Mouse (Mus musculus) stomach, postnatal 0 days (tissue): Measurements from ENCODE around the gene Gpr155. TPM values are rescaled to one million over a fixed set of nuclear protein-coding genes. Genes with fewer than 3 reads are reported as not detected.

Source experiments
- ATAC-seq: fragments of 200-750 bp; cut with Nextera tagmentation; 2 replicates; pipeline ENCODE4 v1.8.0; 2017; ENCODE audit not compliant: low FRiP score, low TSS enrichment
- DNase-seq: peaks from one replicate; pipeline ENCODE4 v3.0.0-alpha.2; 2016; ENCODE audit warnings: low spot score
- H3K27ac ChIP-seq: fragments of 300-500 bp; sonication (generic); replicated peaks from 2 replicates; pipeline ENCODE4 v1.5.1; 2014; ENCODE audit warnings: mild to moderate bottlenecking, control low read depth
- H3K27me3 ChIP-seq: fragments of 300-500 bp; sonication (generic); 2 replicates; pipeline ENCODE4 v1.6.1; 2014; ENCODE audit warnings: low read length; ENCODE audit not compliant: control insufficient read depth, insufficient read depth
- H3K36me3 ChIP-seq: fragments of 300-500 bp; sonication (generic); 2 replicates; pipeline ENCODE4 v1.6.1; 2014; ENCODE audit warnings: low read length, mixed read lengths; ENCODE audit not compliant: control insufficient read depth, insufficient read depth
- H3K4me1 ChIP-seq: fragments of 300-500 bp; sonication (generic); replicated peaks from 2 replicates; pipeline ENCODE4 v1.6.1; 2014; ENCODE audit warnings: antibody characterized with exemption; ENCODE audit not compliant: control insufficient read depth, insufficient read depth
- H3K4me2 ChIP-seq: fragments of 300-500 bp; sonication (generic); replicated peaks from 2 replicates; pipeline ENCODE4 v1.6.1; 2014; ENCODE audit warnings: low read depth, mild to moderate bottlenecking, control low read depth, moderate library complexity
- H3K4me3 ChIP-seq: fragments of 300-500 bp; sonication (generic); 2 replicates; pipeline ENCODE4 v1.5.1; 2014; ENCODE audit warnings: low read depth, low read length, control low read depth
- H3K9ac ChIP-seq: fragments of 300-500 bp; sonication (generic); 2 replicates; pipeline ENCODE4 v1.6.1; 2014; ENCODE audit warnings: mild to moderate bottlenecking, low read length, control low read depth, mixed read lengths
- H3K9me3 ChIP-seq: fragments of 300-500 bp; sonication (generic); 2 replicates; pipeline ENCODE4 v1.6.1; 2016; ENCODE audit warnings: low read length; ENCODE audit not compliant: control insufficient read depth
- CTCF ChIP-seq: IDR thresholded peaks from 2 replicates; pipeline ENCODE4 v1.5.1; 2016; ENCODE audit warnings: antibody characterized with exemption, low read depth, mild to moderate bottlenecking, moderate library complexity
- EP300 ChIP-seq: optimal IDR thresholded peaks from 2 replicates; pipeline ENCODE3; 2016; ENCODE audit warnings: antibody characterized with exemption
- WGBS: fragments of 180-500 bp; shearing (Covaris S2); extraction: QIAGEN DNeasy Blood & Tissue Kit; methylation state at CpG from one replicate; pipeline ENCODE4 v1.1.7; 2014; 5-methylcytosine and 5-hydroxymethylcytosine counted together
- polyA plus RNA-seq: library from polyadenylated mRNA; unstranded; fragments of >200 nt; fragmentation: Nextera tagmentation; extraction: Ambion mirVana; gene quantifications from 2 replicates; pipeline ENCODE4 v1.2.1, GENCODE M21; 2015

The Gpr155 gene
- polyA plus RNA-seq, 1 experiment from 2014 or later = 11.8 TPM

DNA sequence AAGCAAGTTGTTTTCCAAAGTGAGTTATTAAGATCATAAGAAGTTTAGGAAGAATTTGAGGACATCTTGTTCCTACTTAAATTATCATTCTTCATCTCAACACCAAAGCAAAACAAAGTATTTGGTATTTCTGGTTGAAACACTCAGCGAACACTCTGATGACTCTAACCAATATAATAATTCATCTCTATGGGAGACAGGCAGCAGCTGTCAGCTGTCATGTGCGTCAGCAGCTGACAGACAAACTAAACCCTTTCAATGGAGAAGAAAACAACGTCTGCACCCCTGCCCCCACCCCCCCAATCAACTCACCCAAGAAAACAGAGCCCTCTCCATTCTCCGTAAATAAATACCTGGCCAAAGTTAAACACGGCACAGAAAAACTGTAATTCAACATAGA is 34.9 kb downstream of the Gpr155 start:
- no peaks in the 10 kb centered on the region for H3K4me1 ChIP-seq
- 22% methylated on average over 5 of the region's 5 CpGs for WGBS
- H3K4me2 ChIP-seq = peak overlapping the region; percentile 17; the same call in 1 of the 2 replicates
- TF ChIP-seq CTCF = no peak
- TF ChIP-seq EP300 = no peak
- no peaks in the 10 kb centered on the region for H3K27me3 ChIP-seq
- H3K9ac ChIP-seq = no peak overlapping the region
- no peaks in the 10 kb centered on the region for H3K9me3 ChIP-seq
- no peaks in the 10 kb centered on the region for H3K36me3 ChIP-seq
- no peak overlapping the region for H3K4me3 ChIP-seq
- H3K27ac ChIP-seq = no peak overlapping the region
- no peak for DNase-seq
- no peak for ATAC-seq

DNA sequence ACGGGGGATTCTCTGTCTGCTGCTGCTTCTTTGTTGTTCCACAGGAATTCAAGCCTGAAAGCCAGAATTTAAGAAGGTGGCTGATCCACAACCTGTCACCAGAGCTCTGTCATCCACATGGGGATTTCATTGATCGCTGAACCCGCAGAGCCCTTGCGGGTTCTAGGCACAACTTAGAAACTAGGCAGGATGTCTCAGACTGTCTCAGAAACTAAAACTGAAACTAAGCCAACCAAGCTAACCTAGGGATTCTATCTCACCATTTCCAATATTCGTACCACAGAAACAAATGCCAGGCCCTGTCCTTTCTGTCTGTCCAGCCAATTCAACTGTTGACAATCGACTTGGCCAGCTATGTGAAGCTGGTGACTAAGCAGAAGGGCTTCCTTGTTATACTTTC is 38.2 kb downstream of the Gpr155 start:
- no peaks in the 10 kb centered on the region for H3K27me3 ChIP-seq
- no peak overlapping the region for H3K4me2 ChIP-seq
- no peaks in the 10 kb centered on the region for H3K36me3 ChIP-seq
- no peak overlapping the region for H3K27ac ChIP-seq
- H3K9ac ChIP-seq = no peak overlapping the region
- H3K4me1 ChIP-seq = no peaks in the 10 kb centered on the region
- DNase-seq = no peak
- no peak overlapping the region for H3K4me3 ChIP-seq
- WGBS = 88% methylated on average over 6 of the region's 6 CpGs
- H3K9me3 ChIP-seq = no peaks in the 10 kb centered on the region
- ATAC-seq = no peak
- TF ChIP-seq EP300 (no peak), CTCF (no peak)

DNA sequence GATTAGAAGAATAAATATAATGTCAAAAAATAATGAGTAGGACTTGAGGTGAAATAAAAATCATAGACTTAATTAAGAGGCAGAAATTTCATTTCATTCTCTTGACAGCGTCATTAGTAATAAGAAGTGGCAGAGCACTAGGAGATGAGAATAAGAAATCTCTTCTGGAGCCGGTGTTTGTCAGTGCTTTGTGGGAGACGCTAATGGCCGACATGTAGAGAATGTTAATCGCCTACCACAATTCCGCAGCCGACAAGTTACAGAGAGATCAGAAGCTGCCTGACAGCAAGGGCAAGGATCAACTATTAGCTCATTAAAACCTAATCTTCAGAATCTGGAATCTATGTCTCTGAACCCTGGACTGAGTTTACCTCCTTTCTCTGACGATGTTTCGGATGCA is 38.6 kb downstream of the Gpr155 start:
- H3K9me3 ChIP-seq = no peaks in the 10 kb centered on the region
- no peaks in the 10 kb centered on the region for H3K4me1 ChIP-seq
- no peak overlapping the region for H3K27ac ChIP-seq
- no peak overlapping the region for H3K4me3 ChIP-seq
- WGBS = 75% methylated on average over 9 of the region's 9 CpGs
- TF ChIP-seq EP300 = no peak
- TF ChIP-seq CTCF = no peak
- H3K9ac ChIP-seq = no peak overlapping the region
- no peak overlapping the region for H3K4me2 ChIP-seq
- DNase-seq = no peak
- H3K36me3 ChIP-seq = no peaks in the 10 kb centered on the region
- ATAC-seq = no peak
- no peaks in the 10 kb centered on the region for H3K27me3 ChIP-seq

DNA sequence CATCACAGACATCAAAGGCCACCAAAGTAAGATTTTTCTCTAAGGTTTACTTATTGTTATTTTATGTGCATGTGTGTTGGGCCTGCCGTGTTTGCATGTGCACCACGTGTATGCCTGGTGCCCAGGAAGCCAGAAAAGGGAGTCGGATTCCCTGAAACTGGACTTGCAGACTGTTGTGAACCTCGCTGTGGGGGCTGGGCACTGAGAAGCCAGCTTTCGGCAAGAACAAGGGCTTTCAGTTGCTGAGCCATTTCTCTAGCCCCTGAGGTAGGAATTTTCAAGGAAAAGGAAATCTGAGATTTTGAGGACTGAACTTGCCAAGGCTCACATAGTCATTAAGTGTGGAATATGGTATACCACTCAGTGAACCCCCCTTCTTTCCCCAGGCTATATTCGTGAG is 39.2 kb downstream of the Gpr155 start:
- DNase-seq = no peak
- WGBS = 70% methylated on average over 6 of the region's 6 CpGs
- no peak for ATAC-seq
- H3K4me2 ChIP-seq = no peak overlapping the region
- no peak for TF ChIP-seq EP300
- H3K9me3 ChIP-seq = no peaks in the 10 kb centered on the region
- no peaks in the 10 kb centered on the region for H3K36me3 ChIP-seq
- H3K9ac ChIP-seq = no peak overlapping the region
- H3K27me3 ChIP-seq = no peaks in the 10 kb centered on the region
- H3K4me3 ChIP-seq = no peak overlapping the region
- no peak overlapping the region for H3K27ac ChIP-seq
- no peaks in the 10 kb centered on the region for H3K4me1 ChIP-seq

DNA sequence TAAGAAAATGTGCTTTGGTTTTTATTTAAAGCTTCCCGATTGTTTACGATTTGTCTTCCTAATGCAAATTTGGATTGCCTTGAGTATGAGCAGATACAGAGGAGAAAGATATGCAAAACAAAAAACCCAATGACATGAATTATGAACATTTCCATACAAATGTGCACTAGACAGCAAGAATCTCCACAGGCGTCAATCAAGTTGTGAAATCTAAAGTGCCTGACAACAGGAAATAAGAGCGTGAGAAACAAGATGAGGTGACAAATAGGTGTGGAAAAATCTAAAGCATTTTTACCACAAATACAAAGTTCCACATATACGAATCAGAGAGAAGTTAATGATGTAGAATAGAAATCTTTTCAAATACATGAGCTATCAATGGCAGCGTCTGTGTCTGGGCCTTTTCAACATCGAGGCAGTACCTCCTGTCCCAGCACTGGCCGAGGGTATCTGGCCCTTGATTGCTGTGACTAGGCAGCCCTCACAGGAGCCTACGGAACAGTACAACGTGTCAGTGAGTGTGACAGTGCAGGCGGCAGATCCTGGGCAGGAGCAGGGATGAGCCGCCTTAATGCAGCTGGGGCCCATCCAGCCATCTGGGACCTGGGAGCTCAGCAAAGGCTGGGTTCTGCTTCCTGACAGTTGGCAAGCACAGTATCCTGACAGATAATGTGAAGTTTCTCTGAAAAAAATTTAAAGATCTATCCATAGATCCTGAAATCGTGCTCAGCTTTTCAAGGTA is 39.9 kb downstream of the Gpr155 start:
- ATAC-seq = no peak
- H3K4me3 ChIP-seq = no peak overlapping the region
- no peak overlapping the region for H3K9ac ChIP-seq
- no peaks in the 10 kb centered on the region for H3K9me3 ChIP-seq
- 66% methylated on average over 13 of the region's 13 CpGs for WGBS
- DNase-seq = no peak
- no peaks in the 10 kb centered on the region for H3K4me1 ChIP-seq
- H3K27me3 ChIP-seq = no peaks in the 10 kb centered on the region
- TF ChIP-seq CTCF = no peak
- no peak for TF ChIP-seq EP300
- H3K36me3 ChIP-seq = no peaks in the 10 kb centered on the region
- H3K4me2 ChIP-seq = no peak overlapping the region
- H3K27ac ChIP-seq = no peak overlapping the region

DNA sequence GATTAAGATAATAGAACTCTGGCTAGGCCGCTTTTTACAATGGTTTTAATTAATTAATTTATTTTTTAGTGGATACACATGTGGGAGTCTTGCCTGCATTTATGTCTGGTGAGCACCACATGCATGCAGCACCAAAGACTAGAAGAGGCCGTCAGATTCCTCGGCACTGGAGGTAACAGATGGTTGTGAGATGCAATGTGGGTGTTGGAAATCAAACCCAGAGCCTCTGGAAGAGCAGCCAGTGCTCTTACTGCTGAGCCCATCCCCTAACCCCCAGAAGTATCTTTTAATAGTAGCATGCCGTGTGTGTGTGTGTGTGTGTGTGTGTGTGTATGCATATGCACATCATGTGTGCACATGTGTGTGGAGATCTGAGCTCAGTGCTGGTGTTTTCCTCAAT is 41.2 kb downstream of the Gpr155 start:
- no peaks in the 10 kb centered on the region for H3K27me3 ChIP-seq
- ATAC-seq (no peak), DNase-seq (no peak)
- TF ChIP-seq CTCF (no peak), EP300 (no peak)
- H3K9ac ChIP-seq = no peak overlapping the region
- H3K4me2 ChIP-seq = no peak overlapping the region
- H3K4me1 ChIP-seq = no peaks in the 10 kb centered on the region
- no peak overlapping the region for H3K27ac ChIP-seq
- no peaks in the 10 kb centered on the region for H3K36me3 ChIP-seq
- H3K4me3 ChIP-seq = no peak overlapping the region
- 84% methylated on average over 4 of the region's 4 CpGs for WGBS
- H3K9me3 ChIP-seq = no peaks in the 10 kb centered on the region
